Mouse (Mus musculus) layer of hippocampus, adult 8-10 months (tissue): ENCODE data around the gene Lpar4. TPM values are rescaled to one million over a fixed set of nuclear protein-coding genes. Genes with fewer than 3 reads are reported as not detected.

ENCODE experiments used
- DNase-seq, 2 experiments: peaks; one replicate each; pipeline ENCODE4 v3.0.0; 2022; ENCODE audit warnings: low spot score in 2 of 2
- total RNA-seq, 4 experiments: library from RNA; stranded (reverse); gene quantifications; 2 replicates each; pipeline ENCODE4 v1.2.4; 2022

Gene Lpar4
- total RNA-seq, result 1 to 10 TPM; 1.9 TPM

- DNase-seq, result peak in 1 of 2 experiments; percentile 4
Measured at GRCm38 (mm10) chrX:106920175-106920827, at the start of gene Lpar4. Lpar4 (plus strand) TSS chrX:106920625.

GRCm38 (mm10) chrX:106871426-106871825 lies 49.0 kb upstream of the Lpar4 start:
- no peak for DNase-seq

- DNase-seq, result no peak
Measured at GRCm38 (mm10) chrX:106871894-106872293, 48.5 kb upstream of the Lpar4 start.

- no peak for DNase-seq
Measured at GRCm38 (mm10) chrX:106872315-106872714, 48.1 kb upstream of the Lpar4 start.

GRCm38 (mm10) chrX:106897707-106898275 lies 22.6 kb upstream of the Lpar4 start:
- no peak for DNase-seq

GRCm38 (mm10) chrX:106920828-106921619 lies 599 bp downstream of the Lpar4 start:
- no peak for DNase-seq

GRCm38 (mm10) chrX:106924572-106924971 lies 4.1 kb downstream of the Lpar4 start:
- DNase-seq, result no peak

- DNase-seq, result no peak
Measured at GRCm38 (mm10) chrX:106939326-106939725, 18.9 kb downstream of the Lpar4 start.

GRCm38 (mm10) chrX:106950558-106950957 lies 30.1 kb downstream of the Lpar4 start:
- DNase-seq, result no peak

- no peak for DNase-seq
Measured at GRCm38 (mm10) chrX:106951016-106951415, 30.6 kb downstream of the Lpar4 start.

- no peak for DNase-seq
Measured at GRCm38 (mm10) chrX:106953840-106954239, 33.4 kb downstream of the Lpar4 start.

- DNase-seq, result no peak
Measured at GRCm38 (mm10) chrX:106962233-106962632, 41.8 kb downstream of the Lpar4 start.

GRCm38 (mm10) chrX:106964326-106964725 lies 43.9 kb downstream of the Lpar4 start:
- DNase-seq, result no peak

Other genes starting within 250 kb of the Lpar4 start
- 1 to 10 TPM; 2.5 to 5.4 (median 3.3) TPM for gene Rtl3, start 80.0 kb upstream of the Lpar4 start, total RNA-seq
- gene P2ry10, start 167.9 kb downstream of the Lpar4 start, total RNA-seq, result not detected
- gene P2ry10b, start 228.3 kb downstream of the Lpar4 start, total RNA-seq, result under 1 TPM; 0.12 to 0.61 (median 0.47) TPM